Mouse (Mus musculus): Measurements from ENCODE around the gene Rnf8. TPM values are rescaled to one million over a fixed set of nuclear protein-coding genes. Genes with fewer than 3 reads are reported as not detected.
A peak's percentile ranks its signal among the peaks of the same experiment; 100 is the strongest.
"Not testable (repeated sequence)": the region's sequence is repeated elsewhere in the genome, so short reads cannot be mapped to it uniquely, and the experiment has no call there.

The Rnf8 gene
- polyA plus RNA-seq, 1 experiment from 2014 or later, result 43.6 TPM

DNA sequence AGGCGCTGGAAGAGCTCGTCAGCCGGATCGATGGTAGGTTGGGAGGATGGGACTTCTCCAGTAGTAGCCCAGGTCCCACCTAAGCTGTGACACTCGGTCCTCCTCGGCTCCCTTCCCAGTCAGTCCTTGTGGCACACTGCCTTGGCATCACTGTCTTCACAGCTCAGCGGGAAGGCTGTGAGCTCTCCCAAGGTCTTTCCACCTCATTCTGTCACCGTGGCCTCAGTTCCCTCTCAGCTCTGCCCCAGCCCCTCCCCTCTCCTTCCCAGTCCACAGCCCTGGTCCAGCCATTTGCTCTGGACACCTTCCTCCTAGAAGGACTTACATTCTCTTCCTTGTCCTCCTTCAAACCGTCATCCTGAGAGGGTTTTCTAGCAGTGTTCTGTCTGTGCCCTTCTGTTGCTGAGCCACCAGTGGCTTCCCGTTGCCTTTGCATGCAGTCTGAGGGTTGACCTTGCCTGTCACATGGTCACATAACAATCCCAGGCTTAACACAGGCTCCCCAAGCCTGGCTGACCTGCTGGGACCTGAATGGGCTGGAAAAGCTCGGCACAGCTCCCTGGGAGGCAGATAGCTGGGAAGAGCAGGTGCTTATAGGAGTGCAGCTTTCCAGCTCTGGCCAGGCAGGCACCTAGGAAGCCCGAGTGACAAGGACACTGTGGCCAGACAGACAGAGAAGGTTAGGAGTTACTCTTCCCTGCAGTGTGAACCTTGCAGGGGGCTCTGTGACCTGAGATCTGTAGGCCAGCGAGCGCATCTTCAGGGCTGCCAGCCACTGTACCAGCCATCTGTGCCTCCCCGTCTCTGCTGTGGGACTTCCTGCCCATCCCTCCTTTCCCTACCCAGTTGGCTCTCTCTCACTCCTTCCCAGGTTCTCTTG lies 18.5 kb upstream of the Rnf8 start:
- Histone ChIP-seq H3K27me3 (no peaks in the 10 kb centered on the region), H3K4me1 (replicated peaks) (peaks cover 5% of the 10 kb centered on the region; the same call in 1 of the 2 replicates), H3K27ac (no peak overlapping the region), H3K4me2 (no peak overlapping the region), H3K9me3 (replicated peaks) (no peaks in the 10 kb centered on the region), H3K9ac (no peak overlapping the region), H3K4me3 (replicated peaks) (no peak overlapping the region), H3K36me3 (peaks cover 28% of the 10 kb centered on the region)
- no peak for DNase-seq
- no peak for ATAC-seq (ENCODE audit: low read depth)
- 80% methylated on average over 15 of the region's 15 CpGs for WGBS (ENCODE audit: insufficient replicate concordance)

DNA sequence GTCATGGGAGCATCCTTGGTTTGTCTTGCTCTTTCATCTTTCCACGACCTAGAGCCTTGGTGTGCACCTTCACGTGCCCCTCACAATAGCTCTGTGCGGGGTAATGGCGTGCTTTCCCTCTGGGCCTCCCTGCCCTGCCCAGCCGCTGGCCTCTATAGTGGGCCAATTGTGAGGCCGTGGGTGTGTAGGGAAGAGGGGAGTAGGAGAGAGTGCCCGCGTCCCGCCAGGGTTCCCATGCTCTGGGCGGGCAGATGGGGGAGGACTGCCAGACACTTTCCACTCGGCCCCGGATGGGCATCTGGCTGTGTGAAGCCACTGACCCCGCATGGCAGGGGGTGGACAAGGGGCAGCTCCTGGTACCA lies 17.8 kb upstream of the Rnf8 start:
- Histone ChIP-seq H3K4me1 (replicated peaks) (peaks cover 5% of the 10 kb centered on the region; the same call in 1 of the 2 replicates), H3K4me3 (replicated peaks) (no peak overlapping the region), H3K36me3 (peaks cover 28% of the 10 kb centered on the region), H3K27ac (no peak overlapping the region), H3K4me2 (no peak overlapping the region), H3K27me3 (no peaks in the 10 kb centered on the region), H3K9me3 (replicated peaks) (no peaks in the 10 kb centered on the region), H3K9ac (no peak overlapping the region)
- DNase-seq (no peak), ATAC-seq (ENCODE audit: low read depth) (no peak)
- WGBS (ENCODE audit: insufficient replicate concordance), result 87% methylated on average over 13 of the region's 13 CpGs

DNA sequence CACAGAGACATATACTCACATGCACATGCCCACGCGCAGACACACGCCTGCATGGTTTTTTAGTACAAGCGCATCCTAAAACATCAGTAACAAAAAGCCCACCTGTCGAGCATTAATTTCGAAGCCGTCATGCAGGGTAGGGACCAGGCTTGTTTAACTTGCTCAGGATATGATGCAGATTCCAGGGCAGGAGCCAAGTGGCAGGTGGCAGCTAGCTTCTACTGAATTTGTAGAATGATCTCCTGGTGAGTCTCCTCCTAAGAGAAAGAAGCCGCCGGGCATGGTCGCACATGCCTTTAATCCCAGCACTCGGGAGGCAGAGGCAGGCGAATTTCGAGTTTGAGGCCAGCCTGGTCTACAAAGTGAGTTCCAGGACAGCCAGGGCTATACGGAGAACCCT lies 15.5 kb upstream of the Rnf8 start:
- Histone ChIP-seq H3K4me3 (replicated peaks) (no peak overlapping the region), H3K9me3 (replicated peaks) (no peaks in the 10 kb centered on the region), H3K27ac (no peak overlapping the region), H3K9ac (no peak overlapping the region), H3K4me2 (no peak overlapping the region), H3K36me3 (peaks cover 35% of the 10 kb centered on the region), H3K4me1 (replicated peaks) (peaks cover 5% of the 10 kb centered on the region; the same call in 1 of the 2 replicates), H3K27me3 (no peaks in the 10 kb centered on the region)
- no peak for ATAC-seq (ENCODE audit: low read depth)
- WGBS (ENCODE audit: insufficient replicate concordance), result 89% methylated on average over 14 of the region's 14 CpGs
- no peak for DNase-seq

DNA sequence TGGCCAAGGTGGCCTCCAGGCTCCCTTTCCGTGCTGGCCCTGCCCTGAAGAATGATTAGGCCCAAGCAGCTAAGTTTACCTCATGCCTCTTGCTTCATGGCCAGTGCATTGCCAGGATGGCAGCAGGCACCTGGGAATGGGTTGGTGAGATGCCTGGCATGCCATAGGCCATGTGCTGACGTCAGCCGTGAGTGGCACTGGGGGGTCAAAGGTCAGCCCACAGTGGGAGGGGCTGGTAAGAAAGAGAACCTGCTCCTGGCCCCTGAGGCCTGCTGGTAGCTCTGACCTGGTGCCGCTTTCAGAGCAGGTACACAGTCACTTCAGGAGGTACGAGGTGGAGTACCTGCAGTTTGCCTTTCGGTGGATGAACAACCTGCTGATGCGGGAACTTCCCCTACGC lies 15.1 kb upstream of the Rnf8 start:
- DNase-seq, result no peak
- no peak for ATAC-seq (ENCODE audit: low read depth)
- Histone ChIP-seq H3K36me3 (peaks cover 35% of the 10 kb centered on the region), H3K4me3 (replicated peaks) (no peak overlapping the region), H3K27me3 (no peaks in the 10 kb centered on the region), H3K4me1 (replicated peaks) (peaks cover 5% of the 10 kb centered on the region; the same call in 1 of the 2 replicates), H3K4me2 (no peak overlapping the region), H3K27ac (no peak overlapping the region), H3K9me3 (replicated peaks) (no peaks in the 10 kb centered on the region), H3K9ac (no peak overlapping the region)
- WGBS (ENCODE audit: insufficient replicate concordance), result 84% methylated on average over 8 of the region's 8 CpGs

DNA sequence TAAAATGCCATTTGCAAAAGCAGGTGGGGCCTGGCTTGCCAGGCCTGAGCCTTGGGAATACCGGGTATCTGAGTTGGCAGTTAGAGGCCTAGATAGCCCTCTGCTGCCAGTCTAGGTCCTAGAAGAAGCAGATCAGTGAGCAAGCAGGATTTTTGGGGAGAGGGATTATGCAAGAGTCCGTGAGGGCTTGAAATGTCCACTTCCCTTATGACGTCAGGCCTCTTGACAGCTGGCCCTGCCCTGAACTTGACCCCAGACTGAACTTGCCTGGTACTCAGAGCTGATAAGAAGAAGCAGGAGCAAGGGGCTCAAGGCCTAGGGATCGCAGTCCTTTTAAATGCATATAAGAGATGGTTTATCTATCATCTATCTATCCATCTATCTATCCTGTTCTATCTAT lies 13.2 kb upstream of the Rnf8 start:
- no peak overlapping the region for H3K4me2 ChIP-seq
- no peaks in the 10 kb centered on the region for H3K9me3 ChIP-seq (replicated peaks)
- ATAC-seq (ENCODE audit: low read depth) (no peak), DNase-seq (no peak)
- no peak overlapping the region for H3K4me3 ChIP-seq (replicated peaks)
- H3K27ac ChIP-seq, result no peak overlapping the region
- H3K36me3 ChIP-seq, result peaks cover 25% of the 10 kb centered on the region
- no peaks in the 10 kb centered on the region for H3K27me3 ChIP-seq
- no peak overlapping the region for H3K9ac ChIP-seq
- WGBS (ENCODE audit: insufficient replicate concordance), result 62% methylated on average over 4 of the region's 4 CpGs
- H3K4me1 ChIP-seq (replicated peaks), result peaks cover 10% of the 10 kb centered on the region

DNA sequence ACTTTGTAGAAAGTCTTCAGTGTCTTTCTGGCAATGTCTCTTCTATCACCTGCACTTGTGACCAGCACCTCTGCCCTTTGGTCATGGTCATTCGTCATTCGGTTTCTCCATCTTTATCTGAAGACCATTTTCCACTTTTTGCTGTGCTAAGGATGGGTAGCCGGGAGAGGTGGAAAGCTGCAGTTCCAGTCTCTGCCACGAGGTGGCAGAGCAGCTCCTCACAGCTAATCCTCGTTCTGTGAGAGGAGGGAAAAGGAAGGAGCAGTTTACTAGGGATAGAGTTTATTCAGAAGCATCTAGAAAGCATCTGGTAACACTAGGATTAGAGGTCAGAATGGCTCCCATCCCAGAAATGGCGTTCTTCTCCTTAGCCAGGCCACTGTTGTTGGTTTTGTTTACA lies 11.3 kb upstream of the Rnf8 start:
- 21% methylated on average over 6 of the region's 6 CpGs for WGBS (ENCODE audit: insufficient replicate concordance)
- no peaks in the 10 kb centered on the region for H3K9me3 ChIP-seq (replicated peaks)
- ATAC-seq (ENCODE audit: low read depth), result no peak

DNA sequence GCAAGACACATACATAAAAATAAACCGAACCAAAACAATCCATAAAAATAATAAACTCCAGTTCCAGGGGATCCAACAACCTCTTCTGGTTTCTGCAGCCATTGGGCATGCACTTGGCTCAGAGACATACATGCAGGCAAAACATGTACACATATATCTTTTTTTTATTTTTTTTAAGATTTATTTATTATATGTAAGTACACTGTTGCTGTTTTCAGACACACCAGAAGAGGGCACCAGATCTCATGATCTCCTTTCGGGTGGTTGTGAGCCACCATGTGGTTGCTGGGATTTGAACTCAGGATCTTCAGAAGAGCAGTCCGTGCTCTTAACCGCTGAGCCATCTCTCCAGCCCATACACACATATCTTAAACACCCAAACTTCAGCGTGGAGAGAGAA lies 1.1 kb upstream of the Rnf8 start:
- not testable (repeated sequence) for H3K36me3 ChIP-seq; ATAC-seq (ENCODE audit: low read depth); H3K4me3 ChIP-seq (replicated peaks); H3K9ac ChIP-seq; H3K27ac ChIP-seq; H3K27me3 ChIP-seq; H3K9me3 ChIP-seq (replicated peaks); H3K4me2 ChIP-seq; DNase-seq
- WGBS (ENCODE audit: insufficient replicate concordance), result 73% methylated on average over 5 of the region's 5 CpGs
- peaks cover 37% of the 10 kb centered on the region for H3K4me1 ChIP-seq (replicated peaks)

More for the DNA sequence above, 11.3 kb upstream of the Rnf8 start:
- peak; percentile 45 for DNase-seq
- no peak overlapping the region for H3K27ac ChIP-seq
- no peak overlapping the region for H3K4me3 ChIP-seq (replicated peaks)
- H3K4me2 ChIP-seq, result no peak overlapping the region
- H3K36me3 ChIP-seq, result peaks cover 25% of the 10 kb centered on the region
- H3K9ac ChIP-seq, result no peak overlapping the region
- no peaks in the 10 kb centered on the region for H3K27me3 ChIP-seq
- peaks cover 7% of the 10 kb centered on the region for H3K4me1 ChIP-seq (replicated peaks)

DNA sequence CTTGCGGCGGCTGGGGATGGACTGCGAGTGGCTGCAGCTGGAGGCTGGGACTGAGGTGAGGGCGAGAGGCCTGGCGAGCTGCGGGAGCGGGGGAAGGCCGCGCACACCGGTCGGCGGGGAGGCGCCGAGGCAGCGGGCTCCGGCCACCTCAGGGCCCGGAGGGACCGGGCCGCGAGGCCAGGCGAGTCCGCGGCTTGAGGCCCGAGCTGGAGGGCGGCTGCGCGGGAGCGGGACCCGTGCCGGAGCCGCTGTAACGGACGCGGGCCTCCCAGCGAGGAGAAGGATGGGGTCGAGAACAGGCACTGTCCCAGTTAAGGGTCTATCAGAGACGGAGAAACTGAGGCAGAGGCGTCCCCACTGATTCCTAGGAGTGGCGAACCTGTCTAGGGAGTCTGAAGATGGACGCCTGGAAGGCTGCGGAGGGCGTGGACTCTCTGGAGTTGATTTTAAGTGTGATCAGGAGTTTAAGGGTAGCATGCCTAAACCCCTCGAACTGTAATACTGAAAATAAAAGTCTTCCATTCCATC lies 498 bp downstream of the Rnf8 start:
- peak; percentile 25 for ATAC-seq (ENCODE audit: low read depth)
- DNase-seq, result peak; percentile 17
- peaks cover 26% of the 10 kb centered on the region for H3K36me3 ChIP-seq
- peak overlapping the region; percentile 99 for H3K4me3 ChIP-seq (replicated peaks)
- H3K27ac ChIP-seq, result peak overlapping the region; percentile 96
- H3K4me2 ChIP-seq, result peak overlapping the region; percentile 90
- under 1% methylated on average over 43 of the region's 43 CpGs for WGBS (ENCODE audit: insufficient replicate concordance)
- H3K9me3 ChIP-seq (replicated peaks), result no peaks in the 10 kb centered on the region
- H3K27me3 ChIP-seq, result no peaks in the 10 kb centered on the region
- H3K4me1 ChIP-seq (replicated peaks), result peaks cover 37% of the 10 kb centered on the region
- H3K9ac ChIP-seq, result peak overlapping the region; percentile 99

DNA sequence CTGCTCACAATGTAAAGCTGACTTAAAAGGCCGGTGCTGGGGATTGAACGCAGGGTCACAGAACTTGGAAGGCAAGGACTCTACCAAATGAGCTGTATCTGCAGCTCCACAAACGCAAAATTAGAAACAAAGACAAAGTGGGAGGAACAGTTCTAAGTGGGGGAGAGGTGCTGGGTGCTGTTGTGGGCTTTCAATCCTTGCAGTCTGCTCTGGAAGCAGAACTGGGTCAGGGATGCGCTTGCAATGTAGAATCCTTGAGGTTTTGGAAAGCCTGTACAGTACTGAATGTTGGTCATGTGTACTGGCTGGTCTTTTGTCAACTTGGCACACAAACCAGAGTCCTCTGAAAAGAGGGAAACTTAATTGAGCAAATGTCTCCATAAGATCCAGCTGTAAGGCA lies 1.0 kb downstream of the Rnf8 start:
- WGBS (ENCODE audit: insufficient replicate concordance), result 12% methylated on average over 4 of the region's 4 CpGs
- Histone ChIP-seq H3K4me3 (replicated peaks) (peak overlapping the region; percentile 99), H3K27me3 (no peaks in the 10 kb centered on the region), H3K4me1 (replicated peaks) (peaks cover 37% of the 10 kb centered on the region), H3K9ac (peak overlapping the region; percentile 99), H3K9me3 (replicated peaks) (no peaks in the 10 kb centered on the region), H3K4me2 (peak overlapping the region; percentile 90), H3K36me3 (peaks cover 29% of the 10 kb centered on the region), H3K27ac (peak overlapping the region; percentile 96; the same call in 1 of the 2 replicates)
- ATAC-seq (ENCODE audit: low read depth), result no peak
- DNase-seq, result no peak

DNA sequence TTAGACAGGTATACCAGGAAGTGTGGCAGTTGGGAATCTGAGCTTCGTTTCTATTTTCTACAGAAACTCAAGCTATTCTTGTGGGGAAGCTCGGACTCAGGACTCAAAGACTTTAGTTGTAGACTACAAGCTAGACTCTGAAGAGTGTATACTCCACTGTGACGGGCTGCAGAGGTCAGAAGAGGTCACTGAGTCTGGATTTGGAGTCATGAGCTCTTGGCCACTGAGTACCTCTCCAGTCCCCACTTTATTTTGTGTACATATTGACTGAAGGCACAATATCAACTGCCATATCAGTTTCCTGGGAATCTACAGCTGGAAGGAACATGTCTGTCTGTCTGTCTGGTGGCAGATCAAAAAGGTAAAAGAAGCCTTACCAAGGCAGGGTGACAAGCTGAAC lies 4.6 kb downstream of the Rnf8 start:
- no peak for DNase-seq
- 70% methylated on average over 3 of the region's 3 CpGs for WGBS (ENCODE audit: insufficient replicate concordance)
- ATAC-seq (ENCODE audit: low read depth), result no peak
- Histone ChIP-seq H3K27ac (no peak overlapping the region), H3K4me2 (no peak overlapping the region), H3K27me3 (no peaks in the 10 kb centered on the region), H3K4me1 (replicated peaks) (peaks cover 29% of the 10 kb centered on the region), H3K36me3 (peaks cover 65% of the 10 kb centered on the region), H3K9ac (no peak overlapping the region), H3K9me3 (replicated peaks) (no peaks in the 10 kb centered on the region), H3K4me3 (replicated peaks) (no peak overlapping the region)

DNA sequence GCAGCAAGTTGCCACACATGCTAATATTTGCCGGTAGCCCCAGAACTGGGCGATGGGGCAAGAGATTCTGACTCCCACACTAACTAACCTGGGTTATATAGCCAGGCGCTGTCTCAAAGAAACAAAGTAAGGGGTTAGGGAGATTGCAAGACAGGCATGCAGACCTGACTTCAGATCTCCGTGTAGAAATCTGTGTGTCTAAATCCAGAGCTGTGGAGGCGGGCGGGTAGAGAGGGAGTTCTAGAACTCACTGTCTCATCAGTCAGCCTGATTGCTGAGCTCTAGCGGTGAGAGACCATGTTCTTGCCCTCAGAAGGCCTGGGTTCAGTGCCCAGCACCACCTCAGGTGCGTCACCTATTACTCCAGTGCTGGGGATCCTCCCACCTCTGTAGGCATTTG lies 8.9 kb downstream of the Rnf8 start:
- Histone ChIP-seq H3K36me3 (peaks cover 98% of the 10 kb centered on the region), H3K27me3 (no peaks in the 10 kb centered on the region), H3K9ac (no peak overlapping the region), H3K27ac (no peak overlapping the region), H3K4me3 (replicated peaks) (no peak overlapping the region), H3K9me3 (replicated peaks) (no peaks in the 10 kb centered on the region), H3K4me1 (replicated peaks) (peaks cover 14% of the 10 kb centered on the region), H3K4me2 (no peak overlapping the region)
- ATAC-seq (ENCODE audit: low read depth) (no peak), DNase-seq (no peak)
- 94% methylated on average over 8 of the region's 8 CpGs for WGBS (ENCODE audit: insufficient replicate concordance)

DNA sequence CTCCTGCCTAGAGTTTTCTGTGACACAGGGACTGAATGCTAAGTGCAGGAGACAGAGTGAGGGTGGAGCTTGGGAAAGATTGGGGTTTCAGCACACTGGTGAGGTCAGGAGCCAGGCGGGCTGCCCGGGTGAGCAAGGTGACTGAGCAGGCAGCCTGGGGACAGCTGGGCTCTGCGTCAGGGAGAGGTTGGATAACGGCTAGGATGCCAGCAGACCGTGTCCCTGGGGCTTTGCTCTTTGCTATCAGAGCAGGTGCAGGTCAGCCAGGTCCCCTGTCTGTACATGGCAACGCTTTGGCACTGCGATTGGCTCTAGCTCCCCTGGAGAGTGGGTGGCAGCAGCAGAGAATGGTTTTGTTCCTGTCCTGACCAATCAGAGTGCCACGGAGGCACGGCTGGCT lies 12.7 kb downstream of the Rnf8 start:
- Histone ChIP-seq H3K36me3 (peaks cover 99% of the 10 kb centered on the region), H3K9ac (no peak overlapping the region), H3K27me3 (no peaks in the 10 kb centered on the region), H3K4me3 (replicated peaks) (no peak overlapping the region), H3K4me1 (replicated peaks) (peaks cover 36% of the 10 kb centered on the region), H3K9me3 (replicated peaks) (no peaks in the 10 kb centered on the region), H3K4me2 (no peak overlapping the region), H3K27ac (no peak overlapping the region)
- DNase-seq, result no peak
- ATAC-seq (ENCODE audit: low read depth), result no peak
- WGBS (ENCODE audit: insufficient replicate concordance), result 90% methylated on average over 9 of the region's 9 CpGs

Measured in liver, embryonic 13.5 days (tissue).